ENCODE assay signal across 13 mouse cellular contexts in the genomic region with DNA sequence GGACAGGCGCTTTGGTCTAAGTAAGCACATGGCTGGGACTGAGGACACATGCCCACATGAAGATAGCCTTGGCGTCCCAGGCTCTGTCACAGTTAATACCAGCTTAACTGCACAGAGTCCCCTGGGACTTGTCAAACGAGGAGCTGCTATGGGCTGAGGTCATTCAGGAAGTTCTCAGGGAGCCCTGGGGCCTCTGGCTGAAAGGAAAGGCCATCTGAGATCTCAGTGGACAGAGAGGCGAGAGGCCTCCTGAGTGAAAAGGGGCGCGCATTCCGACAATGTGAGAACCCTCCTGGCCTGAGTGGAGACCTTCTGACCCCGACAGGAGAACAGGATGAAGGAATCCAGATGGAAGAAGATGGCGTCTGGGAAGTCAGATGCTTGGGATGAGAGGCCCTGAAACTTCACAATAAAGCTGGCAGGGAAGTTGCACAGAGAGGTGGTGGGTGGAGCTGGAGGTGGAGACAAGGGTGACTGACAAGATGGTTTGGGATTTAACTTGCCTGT. TPM values are rescaled to one million over a fixed set of nuclear protein-coding genes. Genes with fewer than 3 reads are reported as not detected.
DNase-seq lines count a peak whose midpoint lies in the region; ATAC-seq and TF ChIP-seq lines count a peak whose summit lies in the region.
"Had no signal": no experiment of that assay in that cellular context is flagged by ENCODE, and none has a peak within 500 bp of the region (broad histone marks: within the 10 kb centered on the region; RNA-seq: fewer than 3 reads in every experiment).

No protein-coding gene starts in this region.

- ATAC-seq in kidney, embryonic 14.5 days (ENCODE audit: low FRiP score, low TSS enrichment), result peak; percentile 64
- ATAC-seq in limb, embryonic 12.5 days (ENCODE audit: insufficient number of reproducible peaks, insufficient read depth, low FRiP score, low TSS enrichment, low read depth), result no peak; the same call in 1 of the 2 replicates
- ATAC-seq in monocyte, adult 5-6 weeks (replicated peaks; ENCODE audit: insufficient number of reproducible peaks, low FRiP score, low TSS enrichment, poor library complexity, severe bottlenecking), result no peak

- TF ChIP-seq EP300 in CH12.LX (IDR thresholded peaks at IDR 0.05; ENCODE audit: low read length), result peak; percentile 29

- dilution Hi-C loops in CH12.LX (cut with MboI; ENCODE audit: extremely low pct_ligation_motif_present, extremely low pct_unique_long_range_greater_than_20kb, low sequenced_read_pairs), result no loop called here

- in situ Hi-C loops in CH12.LX (cut with MboI; ENCODE audit: low pct_ligation_motif_present, low pct_unique_long_range_greater_than_20kb, low sequenced_read_pairs), result no loop called here

- no peaks in the 10 kb centered on the region for H3K9me3 ChIP-seq in kidney, embryonic 14.5 days (ENCODE audit: control insufficient read depth, low read length)
- no peaks in the 10 kb centered on the region for H3K9me3 ChIP-seq in CH12.LX (replicated peaks; ENCODE audit: low read length)
- H3K9me3 ChIP-seq in embryonic facial prominence, embryonic 10.5 days, result no peaks in the 10 kb centered on the region
- no peaks in the 10 kb centered on the region for H3K9me3 ChIP-seq in limb, embryonic 12.5 days
- H3K9me3 ChIP-seq: forebrain, embryonic 12.5 days had no signal

- WGBS in kidney, embryonic 14.5 days, result 25% methylated on average over 9 of the region's 9 CpGs
- WGBS in embryonic facial prominence, embryonic 10.5 days, result 17% methylated on average over 9 of the region's 9 CpGs
- WGBS in limb, embryonic 12.5 days, result 29% methylated on average over 9 of the region's 9 CpGs

- no peak overlapping the region for H3K27ac ChIP-seq in kidney, embryonic 14.5 days (ENCODE audit: low read depth, low read length)
- no peak overlapping the region for H3K27ac ChIP-seq in CH12.LX (ENCODE audit: insufficient read depth, low read depth)
- H3K27ac ChIP-seq in embryonic facial prominence, embryonic 10.5 days (replicated peaks), result peak overlapping the region; percentile 83
- H3K27ac ChIP-seq in limb, embryonic 12.5 days, result peak overlapping the region; percentile 45; the same call in 1 of the 2 replicates
- H3K27ac ChIP-seq: forebrain, embryonic 12.5 days had no signal

- no peak for TF ChIP-seq CTCF in CH12.LX (conservative IDR thresholded peaks at IDR 0.05 in 1 of 2, IDR thresholded peaks at IDR 0.05 in 1 of 2; ENCODE audit: low read depth in 2 of 2, low read length in 2 of 2)

- no peak overlapping the region for H3K9ac ChIP-seq in kidney, embryonic 14.5 days (ENCODE audit: low read depth, low read length)
- H3K9ac ChIP-seq in CH12.LX (ENCODE audit: insufficient read depth, low read depth), result no peak overlapping the region
- H3K9ac ChIP-seq in limb, embryonic 12.5 days (replicated peaks), result no peak overlapping the region
- H3K9ac ChIP-seq: forebrain, embryonic 12.5 days had no signal

- H3K4me3 ChIP-seq in kidney, embryonic 14.5 days (ENCODE audit: low read length), result no peak overlapping the region
- no peak overlapping the region for H3K4me3 ChIP-seq in CH12.LX (replicated peaks in 1 of 3; ENCODE audit: low read depth in 2 of 3, low read length in 2 of 3, poor library complexity in 1 of 3)
- 0 out of 2 replicates have a peak overlapping the region, but pooled peaks have one; percentile 11 for H3K4me3 ChIP-seq in embryonic facial prominence, embryonic 10.5 days
- no peak overlapping the region for H3K4me3 ChIP-seq in limb, embryonic 12.5 days (replicated peaks)
- H3K4me3 ChIP-seq: forebrain, embryonic 12.5 days had no signal

- no peaks in the 10 kb centered on the region for H3K36me3 ChIP-seq in kidney, embryonic 14.5 days (ENCODE audit: control insufficient read depth, insufficient read depth, low read length)
- H3K36me3 ChIP-seq in CH12.LX (replicated peaks in 1 of 2; ENCODE audit: control insufficient read depth in 1 of 2, insufficient read depth in 1 of 2, low read length in 1 of 2), result no peaks in the 10 kb centered on the region
- H3K36me3 ChIP-seq in embryonic facial prominence, embryonic 10.5 days (replicated peaks), result 0 out of 2 replicates have a peak, but pooled peaks cover 3% of the 10 kb centered on the region
- H3K36me3 ChIP-seq in limb, embryonic 12.5 days, result no peaks in the 10 kb centered on the region
- H3K36me3 ChIP-seq: forebrain, embryonic 12.5 days had no signal

- H3K4me2 ChIP-seq in kidney, embryonic 14.5 days (replicated peaks; ENCODE audit: low read depth, low read length), result no peak overlapping the region
- H3K4me2 ChIP-seq in CH12.LX (ENCODE audit: insufficient read depth, low read depth, poor library complexity, severe bottlenecking), result peak overlapping the region; percentile 8; the same call in 1 of the 2 replicates
- H3K4me2 ChIP-seq in limb, embryonic 12.5 days, result no peak overlapping the region
- H3K4me2 ChIP-seq: forebrain, embryonic 12.5 days had no signal

- no peak for TF ChIP-seq RAD21 in CH12.LX (IDR thresholded peaks at IDR 0.05; ENCODE audit: low read depth, low read length)

- no peak for DNase-seq in kidney, adult 11 months
- DNase-seq in CH12.LX (ENCODE audit: extremely low read depth), result peak; percentile 14
- peak; percentile 75 for DNase-seq in embryonic facial prominence, embryonic 10.5 days (ENCODE audit: low spot score)
- no peak for DNase-seq in layer of hippocampus, adult 18-20 months (ENCODE audit: low spot score in 2 of 2)
- no peak for DNase-seq in thymus, postnatal 36 days
- DNase-seq: cerebellum, postnatal 25 days; kidney, adult 18-20 months; lung, postnatal 36 days; right cerebral cortex, postnatal 14 days had no signal

- no peaks in the 10 kb centered on the region for H3K27me3 ChIP-seq in kidney, embryonic 14.5 days (ENCODE audit: control insufficient read depth, insufficient read depth, low read length)
- no peaks in the 10 kb centered on the region for H3K27me3 ChIP-seq in CH12.LX (replicated peaks)
- no peaks in the 10 kb centered on the region for H3K27me3 ChIP-seq in embryonic facial prominence, embryonic 10.5 days (replicated peaks; ENCODE audit: low read depth, poor library complexity, severe bottlenecking)
- no peaks in the 10 kb centered on the region for H3K27me3 ChIP-seq in limb, embryonic 12.5 days
- H3K27me3 ChIP-seq: forebrain, embryonic 12.5 days had no signal

- H3K79me2 ChIP-seq in CH12.LX (replicated peaks; ENCODE audit: control insufficient read depth, extremely low read depth, insufficient read depth, poor library complexity, severe bottlenecking), result no peaks in the 10 kb centered on the region

- H3K4me1 ChIP-seq in kidney, embryonic 14.5 days (ENCODE audit: control insufficient read depth, insufficient read depth, low read length), result peaks cover 8% of the 10 kb centered on the region
- H3K4me1 ChIP-seq in CH12.LX (ENCODE audit: control insufficient read depth in 1 of 2, insufficient read depth in 2 of 2), result peaks cover 13 to 16% of the 10 kb centered on the region in 2 experiments
- peaks cover 6% of the 10 kb centered on the region for H3K4me1 ChIP-seq in embryonic facial prominence, embryonic 10.5 days
- peaks cover 11% of the 10 kb centered on the region for H3K4me1 ChIP-seq in limb, embryonic 12.5 days (replicated peaks)
- H3K4me1 ChIP-seq: forebrain, embryonic 12.5 days had no signal

- TF ChIP-seq POLR2A in CH12.LX (IDR thresholded peaks at IDR 0.05; ENCODE audit: low read depth, low read length), result no peak

TF ChIP-seq in CH12.LX, 34 proteins besides CTCF, POLR2A, EP300 and RAD21:
- TF ChIP-seq MYC (IDR thresholded peaks at IDR 0.05; ENCODE audit: low read depth, low read length), result peak; percentile 69
- 0 out of 2 replicates have a peak, but pooled peaks have one; percentile 25 for TF ChIP-seq TCF12 (IDR thresholded peaks at IDR 0.05; ENCODE audit: low read depth, low read length)
- TF ChIP-seq IRF4 (IDR thresholded peaks at IDR 0.05; ENCODE audit: low read depth, low read length), result peak; percentile 32; the same call in 1 of the 2 replicates
- TF ChIP-seq ETS1 (conservative IDR thresholded peaks at IDR 0.05; ENCODE audit: low read depth, low read length), result peak; percentile 28; the same call in 1 of the 2 replicates
- TF ChIP-seq USF1 (IDR thresholded peaks at IDR 0.05; ENCODE audit: low read depth, low read length), result no peak
- TF ChIP-seq BHLHE40 (IDR thresholded peaks at IDR 0.05; ENCODE audit: low read depth, low read length), result 0 out of 2 replicates have a peak, but pooled peaks have one; percentile 14
- TF ChIP-seq MAX (IDR thresholded peaks at IDR 0.05; ENCODE audit: low read length), result peak; percentile 56
- no peak for TF ChIP-seq ZKSCAN1 (IDR thresholded peaks at IDR 0.05; ENCODE audit: borderline replicate concordance, low read depth, low read length)
- no peak for TF ChIP-seq NRF1 (IDR thresholded peaks at IDR 0.05; ENCODE audit: low read depth, low read length)
- peak; percentile 48; the same call in 1 of the 2 replicates for TF ChIP-seq ELF1 (IDR thresholded peaks at IDR 0.05; ENCODE audit: low read depth, low read length)
- TF ChIP-seq POLR2AphosphoS2 (IDR thresholded peaks at IDR 0.05; ENCODE audit: low read depth, low read length), result no peak
- no peak for TF ChIP-seq MEF2A (IDR thresholded peaks at IDR 0.05; ENCODE audit: borderline replicate concordance, low read depth, low read length)
- no peak for TF ChIP-seq TBP (conservative IDR thresholded peaks at IDR 0.05; ENCODE audit: low read depth, low read length)
- TF ChIP-seq MXI1 (IDR thresholded peaks at IDR 0.05; ENCODE audit: low read depth, low read length), result peak; percentile 54; the same call in 1 of the 2 replicates
- no peak for TF ChIP-seq JUND (conservative IDR thresholded peaks at IDR 0.05; ENCODE audit: low read depth, low read length)
- TF ChIP-seq NELFE (IDR thresholded peaks at IDR 0.05; ENCODE audit: low read depth, low read length), result no peak
- no peak for TF ChIP-seq CHD1 (IDR thresholded peaks at IDR 0.05; ENCODE audit: low read depth, low read length)
- TF ChIP-seq CHD2 (IDR thresholded peaks at IDR 0.05; ENCODE audit: low read length), result no peak
- TF ChIP-seq JUN (IDR thresholded peaks at IDR 0.05; ENCODE audit: insufficient read depth, low read depth, low read length), result peak; percentile 39; the same call in 1 of the 2 replicates

RNA-seq across cellular contexts. Expression of a gene that starts 22.2 kb away (rescaled TPM):
- 74.4 and 88.4 TPM in 2 replicates for polyA plus RNA-seq in kidney, embryonic 14.5 days (2014; fragmentation: Nextera tagmentation; extraction: Ambion mirVana)
- total RNA-seq in CH12.LX (2012; rRNA removed) (0.17 and 0.51 TPM in 2 replicates), CH12.LX (2014; rRNA removed) (0.13 and 0.16 TPM in 2 replicates)
- 0.14 and 0.17 TPM in 2 replicates for polyA plus RNA-seq in CH12.LX (2012; ENCODE audit: insufficient read length, low read depth)
- 53.5 and 57.2 TPM in 2 replicates for polyA plus RNA-seq in embryonic facial prominence, embryonic 10.5 days (2016; fragmentation: Nextera tagmentation; extraction: Ambion mirVana)
- 57.7 and 66.8 TPM in 2 replicates for polyA plus RNA-seq in limb, embryonic 12.5 days (2016; fragmentation: Nextera tagmentation; extraction: Ambion mirVana)
- not detected in 3 replicates for total RNA-seq in monocyte, adult 5-6 weeks (2017)
- under 1 TPM; 0.57 to 0.79 TPM for total RNA-seq in layer of hippocampus, adult 18-20 months (2021)

Comparison
In these comparisons a context has a peak if more than half of its experiments do, and no peak if none do; other contexts are left out.
1. H3K27ac ChIP-seq: peak in embryonic facial prominence, embryonic 10.5 days (single experiment) and limb, embryonic 12.5 days (single experiment); none in kidney, embryonic 14.5 days (single experiment) and CH12.LX (single experiment).
2. DNase-seq: peak in CH12.LX (single experiment) and embryonic facial prominence, embryonic 10.5 days (single experiment); none in kidney, adult 11 months (single experiment), layer of hippocampus, adult 18-20 months (0 of 2) and thymus, postnatal 36 days (0 of 2).
3. RNA of a gene that starts 22.2 kb away (polyA plus RNA-seq): 74.4 to 88.4 TPM in kidney, embryonic 14.5 days, 57.7 to 66.8 TPM in limb, embryonic 12.5 days and 53.5 to 57.2 TPM in embryonic facial prominence, embryonic 10.5 days; 0.14 to 0.17 TPM in CH12.LX; every median in the first group is over 10 times any median in the second.